Mouse (Mus musculus): ENCODE data around the gene Zfp641. TPM values are rescaled to one million over a fixed set of nuclear protein-coding genes. Genes with fewer than 3 reads are reported as not detected.

Gene Zfp641
- total RNA-seq (2014; rRNA removed) (11.4 and 14.8 TPM in 2 replicates), polyA plus RNA-seq (2015; fragmentation: Nextera tagmentation; extraction: Ambion mirVana) (3.8 and 6.6 TPM in 2 replicates)

DNA sequence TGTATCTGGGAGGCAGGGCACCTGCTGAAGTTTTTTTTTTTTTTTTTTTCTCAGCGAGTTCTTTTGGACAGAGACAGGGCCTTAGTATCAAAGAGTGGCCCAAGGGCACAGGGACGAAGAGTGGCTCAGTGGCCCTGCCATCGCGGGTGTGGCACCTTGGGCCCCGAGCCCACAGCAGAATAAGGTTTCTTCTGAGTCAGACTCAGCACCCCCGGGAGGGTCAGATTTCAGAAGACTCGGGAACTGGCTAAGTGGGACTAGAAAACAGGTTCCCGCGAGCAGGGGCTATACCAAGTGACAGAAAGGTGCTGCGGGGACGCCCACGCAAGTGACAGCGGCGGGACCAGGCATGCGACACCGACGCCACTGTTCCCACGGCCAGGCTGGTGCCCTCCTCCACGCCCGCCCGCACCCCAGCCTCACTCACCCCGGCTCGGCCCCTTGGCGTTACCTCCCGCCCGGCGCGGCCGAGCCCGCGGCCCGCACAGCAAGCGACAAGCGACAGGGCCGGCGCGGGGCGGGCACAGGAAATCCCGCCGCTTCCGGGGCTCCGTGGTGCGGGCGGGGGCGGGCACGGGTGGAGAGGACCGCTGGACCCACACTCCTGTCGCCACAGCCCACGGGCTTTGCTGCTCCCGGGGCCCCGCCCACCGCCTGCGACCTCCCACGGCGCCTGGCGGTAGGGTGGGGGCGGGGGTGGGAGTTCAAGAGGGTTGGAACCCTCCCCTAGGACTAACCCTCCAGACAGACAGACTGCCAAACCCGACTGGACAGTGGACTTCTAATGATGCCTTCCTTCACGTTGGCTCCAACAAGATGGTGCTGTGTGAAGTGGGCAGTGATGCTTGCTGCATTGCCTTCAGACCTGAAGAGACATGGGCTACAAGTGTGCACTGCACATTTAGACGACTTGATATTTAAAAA is at the start of gene Zfp641:
Gene Zfp641, minus strand, starts transcription at position 534 of the 924 bp plus-strand sequence.
- Histone ChIP-seq H3K4me2 (ENCODE audit: low read depth) (peak within 1 kb of the TSS; percentile 81), H3K27me3 (ENCODE audit: insufficient read depth, low read length) (no peaks in the 10 kb centered on the region), H3K4me1 (ENCODE audit: insufficient read depth) (no peaks in the 10 kb centered on the region), H3K9me3 (ENCODE audit: low read length) (0 out of 2 replicates have a peak, but pooled peaks cover 3% of the 10 kb centered on the region), H3K36me3 (ENCODE audit: insufficient read depth) (no peaks in the 10 kb centered on the region), H3K4me3 (ENCODE audit: low read depth, low read length) (peak within 1 kb of the TSS; percentile 65), H3K27ac (ENCODE audit: low read depth, low read length) (peak within 1 kb of the TSS; percentile 35; the same call in 1 of the 2 replicates), H3K9ac (peak within 1 kb of the TSS; percentile 82)
- DNase-seq (peak; percentile 54), ATAC-seq (peak; percentile 77)
- 1% methylated on average over 60 of the region's 60 CpGs for WGBS
- no peak for TF ChIP-seq CTCF (IDR thresholded peaks at IDR 0.05; ENCODE audit: low read depth)

DNA sequence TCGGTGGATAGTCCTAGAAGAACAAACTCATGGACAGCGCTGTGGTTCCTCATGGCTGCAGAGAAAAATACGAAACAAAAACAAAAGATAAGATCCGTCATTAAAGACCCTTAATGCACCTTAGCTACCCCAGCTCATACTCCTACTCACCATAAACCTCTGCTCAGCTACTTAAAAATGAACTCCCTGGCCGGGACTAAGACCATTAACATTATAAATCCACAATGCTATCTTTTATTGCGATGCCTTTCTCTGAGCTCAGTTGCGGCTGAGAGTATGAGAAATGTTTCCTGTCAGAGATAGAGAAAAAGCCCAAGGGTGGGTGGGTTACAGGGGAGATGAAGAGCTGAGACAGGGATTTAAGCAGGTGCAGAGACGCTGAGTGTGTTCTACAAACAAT is 44.9 kb upstream of the Zfp641 start, which contains the start of gene Olfr284:
Gene Olfr284, minus strand, starts transcription at position 101 of the 400 bp plus-strand sequence.
- Histone ChIP-seq H3K4me2 (ENCODE audit: low read depth) (no peak within 1 kb of the TSS), H3K36me3 (ENCODE audit: insufficient read depth) (no peaks in the 10 kb centered on the region), H3K9me3 (ENCODE audit: low read length) (no peaks in the 10 kb centered on the region), H3K4me3 (ENCODE audit: low read depth, low read length) (no peak within 1 kb of the TSS), H3K27ac (ENCODE audit: low read depth, low read length) (no peak within 1 kb of the TSS), H3K4me1 (ENCODE audit: insufficient read depth) (no peaks in the 10 kb centered on the region), H3K27me3 (ENCODE audit: insufficient read depth, low read length) (no peaks in the 10 kb centered on the region), H3K9ac (no peak within 1 kb of the TSS)
- WGBS: 86% methylated on average over 8 of the region's 8 CpGs
- ATAC-seq (no peak), DNase-seq (no peak)
- TF ChIP-seq CTCF (IDR thresholded peaks at IDR 0.05; ENCODE audit: low read depth): no peak

DNA sequence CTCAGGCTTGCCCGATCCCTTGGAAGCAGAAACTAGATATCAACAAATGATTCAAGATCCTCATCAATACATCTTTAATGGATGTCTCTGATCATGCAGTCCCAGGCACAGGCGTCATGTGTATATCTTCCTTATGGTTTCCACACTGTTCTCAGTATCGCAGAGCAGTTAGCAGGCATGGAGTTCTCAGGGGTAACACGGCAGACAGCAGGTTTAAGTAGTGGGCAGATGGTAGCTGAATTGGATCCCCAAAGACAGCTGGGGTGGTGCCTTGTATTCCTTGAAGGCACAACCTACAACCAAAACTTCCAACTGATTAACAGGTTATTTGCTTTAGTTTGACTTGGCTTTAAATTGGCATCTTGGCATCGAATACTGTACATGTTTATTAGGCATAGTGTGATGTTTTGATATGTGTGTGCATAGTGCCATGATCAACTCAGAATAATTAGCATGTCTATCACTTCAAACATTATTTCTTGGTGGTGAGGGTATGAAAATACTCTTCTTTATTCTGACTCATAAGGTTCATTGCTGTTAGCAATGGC is 21.3 kb upstream of the Zfp641 start, which contains the start of gene Olfr285:
Gene Olfr285, minus strand, starts transcription at position 177 of the 548 bp plus-strand sequence.
- Histone ChIP-seq H3K4me1 (ENCODE audit: insufficient read depth) (no peaks in the 10 kb centered on the region), H3K9me3 (ENCODE audit: low read length) (no peaks in the 10 kb centered on the region), H3K27ac (ENCODE audit: low read depth, low read length) (no peak within 1 kb of the TSS), H3K9ac (no peak within 1 kb of the TSS), H3K27me3 (ENCODE audit: insufficient read depth, low read length) (no peaks in the 10 kb centered on the region), H3K36me3 (ENCODE audit: insufficient read depth) (no peaks in the 10 kb centered on the region), H3K4me2 (ENCODE audit: low read depth) (no peak within 1 kb of the TSS), H3K4me3 (ENCODE audit: low read depth, low read length) (no peak within 1 kb of the TSS)
- no peak for ATAC-seq
- 74% methylated on average over 5 of the region's 5 CpGs for WGBS
- no peak for TF ChIP-seq CTCF (IDR thresholded peaks at IDR 0.05; ENCODE audit: low read depth)
- DNase-seq: peak; percentile 17

DNA sequence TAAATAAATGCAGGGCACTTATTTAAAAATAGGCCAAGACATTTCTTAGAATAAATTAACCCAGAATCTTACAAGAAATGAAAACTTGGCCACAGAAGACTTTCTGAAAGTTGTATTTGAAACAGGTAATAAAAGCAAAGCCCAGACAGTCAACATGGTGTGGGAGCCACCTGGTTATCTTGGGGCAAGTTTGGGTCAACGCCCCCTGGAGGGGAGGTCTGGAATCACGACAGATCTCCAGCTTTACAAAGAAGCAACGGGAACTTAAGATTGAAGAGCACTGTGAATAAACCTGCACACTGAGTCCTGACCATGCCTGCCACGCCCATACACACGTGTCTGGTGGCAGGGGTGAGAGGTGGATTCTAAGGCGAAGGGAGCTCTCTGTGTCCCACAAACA is 19.7 kb upstream of the Zfp641 start:
- Histone ChIP-seq H3K9ac (no peak overlapping the region), H3K4me1 (ENCODE audit: insufficient read depth) (no peaks in the 10 kb centered on the region), H3K27ac (ENCODE audit: low read depth, low read length) (no peak overlapping the region), H3K36me3 (ENCODE audit: insufficient read depth) (no peaks in the 10 kb centered on the region), H3K27me3 (ENCODE audit: insufficient read depth, low read length) (no peaks in the 10 kb centered on the region), H3K9me3 (ENCODE audit: low read length) (no peaks in the 10 kb centered on the region), H3K4me3 (ENCODE audit: low read depth, low read length) (no peak overlapping the region), H3K4me2 (ENCODE audit: low read depth) (no peak overlapping the region)
- ATAC-seq (no peak), DNase-seq (no peak)
- TF ChIP-seq CTCF (IDR thresholded peaks at IDR 0.05; ENCODE audit: low read depth): 0 out of 2 replicates have a peak, but pooled peaks have one; percentile 2
- 48% methylated on average over 6 of the region's 6 CpGs for WGBS

DNA sequence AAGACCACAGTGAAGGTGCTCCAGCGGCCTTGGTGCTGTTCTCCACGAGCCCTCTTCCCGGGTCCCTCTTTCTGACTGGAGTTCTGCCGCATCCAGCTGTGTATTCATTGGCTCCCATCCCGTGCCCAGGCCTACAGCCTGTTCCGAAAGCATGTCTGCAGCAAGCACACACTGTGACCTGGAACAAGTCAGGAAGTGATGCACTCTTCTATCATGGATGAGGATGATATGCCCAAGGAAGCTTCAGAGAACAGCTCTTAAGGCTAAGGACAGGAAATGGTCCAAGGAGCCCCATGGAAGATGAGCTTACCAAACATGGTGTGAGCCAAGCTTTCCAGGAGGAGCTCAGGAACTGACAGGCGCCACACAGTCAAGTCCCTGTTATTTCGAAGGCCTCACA is 2.3 kb downstream of the Zfp641 start:
- TF ChIP-seq CTCF (IDR thresholded peaks at IDR 0.05; ENCODE audit: low read depth): no peak
- no peaks in the 10 kb centered on the region for H3K4me1 ChIP-seq (ENCODE audit: insufficient read depth)
- H3K4me2 ChIP-seq (ENCODE audit: low read depth): no peak overlapping the region
- ATAC-seq (no peak), DNase-seq (no peak)
- peaks cover 6% of the 10 kb centered on the region; the same call in 1 of the 2 replicates for H3K36me3 ChIP-seq (ENCODE audit: insufficient read depth)
- no peak overlapping the region for H3K9ac ChIP-seq
- H3K27me3 ChIP-seq (ENCODE audit: insufficient read depth, low read length): no peaks in the 10 kb centered on the region
- no peak overlapping the region for H3K4me3 ChIP-seq (ENCODE audit: low read depth, low read length)
- 92% methylated on average over 8 of the region's 8 CpGs for WGBS
- H3K27ac ChIP-seq (ENCODE audit: low read depth, low read length): no peak overlapping the region
- H3K9me3 ChIP-seq (ENCODE audit: low read length): no peaks in the 10 kb centered on the region

DNA sequence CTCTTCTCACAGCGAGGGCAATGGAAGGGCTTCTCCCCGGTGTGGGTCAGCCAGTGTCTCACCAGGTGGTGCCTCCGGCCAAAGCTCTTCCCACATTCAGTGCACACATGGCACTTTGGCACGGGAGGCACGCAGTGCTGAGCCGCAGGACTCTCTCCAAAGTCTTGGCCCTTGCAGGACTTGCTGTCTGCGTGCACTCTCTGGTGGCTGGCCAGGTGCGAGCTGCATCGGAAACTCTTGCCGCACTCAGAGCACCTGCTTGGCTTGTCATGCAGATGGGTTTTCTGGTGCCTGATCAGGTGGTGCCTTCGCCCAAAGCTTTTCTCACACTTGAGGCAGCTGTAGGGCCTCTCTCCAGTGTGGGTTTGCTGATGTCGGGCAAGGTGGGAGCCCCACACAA is 7.4 kb downstream of the Zfp641 start:
- no peaks in the 10 kb centered on the region for H3K27me3 ChIP-seq (ENCODE audit: insufficient read depth, low read length)
- TF ChIP-seq CTCF (IDR thresholded peaks at IDR 0.05; ENCODE audit: low read depth): no peak

More for the DNA sequence above, 7.4 kb downstream of the Zfp641 start:
- ATAC-seq: no peak
- Histone ChIP-seq H3K4me1 (ENCODE audit: insufficient read depth) (no peaks in the 10 kb centered on the region), H3K36me3 (ENCODE audit: insufficient read depth) (peaks cover 11% of the 10 kb centered on the region; the same call in 1 of the 2 replicates), H3K4me2 (ENCODE audit: low read depth) (no peak overlapping the region), H3K27ac (ENCODE audit: low read depth, low read length) (no peak overlapping the region), H3K9ac (no peak overlapping the region), H3K4me3 (ENCODE audit: low read depth, low read length) (no peak overlapping the region), H3K9me3 (ENCODE audit: low read length) (no peaks in the 10 kb centered on the region)
- 71% methylated on average over 12 of the region's 12 CpGs for WGBS
- DNase-seq: no peak
